Mouse (Mus musculus) limb, embryonic 11.5 days (tissue): ENCODE results near the gene Kdm2a. TPM values are rescaled to one million over a fixed set of nuclear protein-coding genes. Genes with fewer than 3 reads are reported as not detected.

Source experiments
- ATAC-seq: fragments of 200-750 bp; cut with Nextera tagmentation; 2 replicates; pipeline ENCODE4 v1.8.0; 2017; ENCODE audit warnings: low read depth; ENCODE audit not compliant: insufficient number of reproducible peaks, low FRiP score, low TSS enrichment
- DNase-seq: peaks from one replicate; pipeline ENCODE4 v3.0.0-alpha.2; 2015; ENCODE audit warnings: low spot score
- H3K27ac ChIP-seq: fragments of 300-500 bp; sonication (generic); replicated peaks from 2 replicates; pipeline ENCODE4 v1.5.1; 2014; ENCODE audit warnings: low read depth, mild to moderate bottlenecking, low read length
- H3K27me3 ChIP-seq: fragments of 300-500 bp; sonication (generic); 2 replicates; pipeline ENCODE4 v1.6.1; 2014; ENCODE audit warnings: mild to moderate bottlenecking, low read length, mixed read lengths; ENCODE audit not compliant: control insufficient read depth, insufficient read depth
- H3K36me3 ChIP-seq: fragments of 300-500 bp; sonication (generic); 2 replicates; pipeline ENCODE4 v1.6.1; 2014; ENCODE audit warnings: mild to moderate bottlenecking, low read length, moderate library complexity, mixed read lengths; ENCODE audit not compliant: control insufficient read depth, insufficient read depth
- H3K4me1 ChIP-seq: fragments of 300-500 bp; sonication (generic); 2 replicates; pipeline ENCODE4 v1.6.1; 2014; ENCODE audit warnings: low read length, mixed read lengths; ENCODE audit not compliant: control insufficient read depth, insufficient read depth
- H3K4me2 ChIP-seq: fragments of 300-500 bp; sonication (generic); 2 replicates; pipeline ENCODE4 v1.6.1; 2014; ENCODE audit warnings: low read depth, mild to moderate bottlenecking, moderate library complexity; ENCODE audit not compliant: severe bottlenecking
- H3K4me3 ChIP-seq: fragments of 300-500 bp; sonication (generic); 2 replicates; pipeline ENCODE4 v1.5.1; 2014; ENCODE audit warnings: low read depth, low read length
- H3K9ac ChIP-seq: fragments of 300-500 bp; sonication (generic); 2 replicates; pipeline ENCODE4 v1.6.1; 2014; ENCODE audit warnings: mild to moderate bottlenecking, low read length
- H3K9me3 ChIP-seq: fragments of 300-500 bp; sonication (generic); 2 replicates; pipeline ENCODE4 v1.6.1; 2016; ENCODE audit warnings: low read length; ENCODE audit not compliant: control insufficient read depth
- WGBS: fragments of 180-500 bp; shearing (Covaris S2); extraction: QIAGEN DNeasy Blood & Tissue Kit; methylation state at CpG from one replicate; pipeline ENCODE4 v1.1.7; 2014; 5-methylcytosine and 5-hydroxymethylcytosine counted together
- polyA plus RNA-seq: library from polyadenylated mRNA; unstranded; fragments of >200 nt; fragmentation: Nextera tagmentation; extraction: Ambion mirVana; gene quantifications from 2 replicates; pipeline ENCODE4 v1.2.1, GENCODE M21; 2014

Gene Kdm2a
- polyA plus RNA-seq, 1 experiment from 2014 or later, result 61.0 TPM

DNA sequence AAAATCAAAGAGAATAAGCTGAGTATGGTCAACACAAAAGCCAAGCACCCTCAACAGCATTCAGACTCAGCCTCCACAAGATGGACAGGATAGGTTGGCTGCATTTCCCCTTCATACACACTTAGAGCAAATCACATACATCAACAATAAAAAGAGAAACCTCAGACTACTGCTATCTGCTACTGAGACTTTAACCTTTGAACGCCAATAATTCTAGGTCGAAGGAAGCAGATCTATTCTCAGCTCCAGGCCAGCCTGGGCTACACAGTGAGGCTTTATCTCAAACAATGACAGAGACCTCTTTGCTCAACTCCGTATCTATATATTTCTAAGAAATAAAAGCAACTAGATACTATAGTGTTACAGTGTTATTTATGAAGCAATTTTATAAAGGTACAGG lies 66.8 kb downstream of the Kdm2a start:
- no peaks in the 10 kb centered on the region for H3K27me3 ChIP-seq
- no peak for ATAC-seq
- no peak overlapping the region for H3K4me2 ChIP-seq
- 95% methylated on average over 3 of the region's 3 CpGs for WGBS
- H3K27ac ChIP-seq, result no peak overlapping the region
- H3K4me3 ChIP-seq, result no peak overlapping the region
- no peaks in the 10 kb centered on the region for H3K9me3 ChIP-seq
- H3K4me1 ChIP-seq, result peaks cover 13% of the 10 kb centered on the region
- H3K36me3 ChIP-seq, result peaks cover 13% of the 10 kb centered on the region
- no peak for DNase-seq
- H3K9ac ChIP-seq, result no peak overlapping the region

DNA sequence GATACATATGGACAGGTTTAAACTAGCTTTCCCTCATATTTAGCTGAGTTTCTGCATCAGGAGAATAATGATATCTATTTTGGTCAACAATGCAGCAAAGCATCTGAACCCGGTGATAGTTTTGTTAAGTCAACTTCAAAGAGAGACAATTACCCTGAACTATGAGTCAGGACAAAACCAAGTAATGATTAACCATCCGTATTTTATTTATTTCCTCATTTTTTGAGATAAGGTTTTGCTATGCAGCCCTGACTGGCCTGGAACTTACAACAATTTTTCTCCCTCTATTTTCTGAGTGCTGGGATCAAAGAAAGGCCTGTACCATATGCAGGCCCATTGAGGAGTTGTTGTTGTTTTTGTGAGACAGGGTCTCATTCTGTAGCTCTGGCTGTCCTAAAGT lies 67.5 kb downstream of the Kdm2a start:
- Histone ChIP-seq H3K9me3 (no peaks in the 10 kb centered on the region), H3K27ac (no peak overlapping the region), H3K9ac (no peak overlapping the region), H3K36me3 (peaks cover 13% of the 10 kb centered on the region), H3K4me3 (no peak overlapping the region), H3K4me2 (no peak overlapping the region), H3K4me1 (peaks cover 13% of the 10 kb centered on the region), H3K27me3 (no peaks in the 10 kb centered on the region)
- ATAC-seq, result no peak
- DNase-seq, result no peak
- WGBS, result 95% methylated on average over 2 of the region's 2 CpGs

- WGBS, result 96% methylated on average over 8 of the region's 8 CpGs
- H3K4me2 ChIP-seq, result no peak overlapping the region
- H3K4me1 ChIP-seq, result peaks cover 6% of the 10 kb centered on the region
- no peak for DNase-seq
- ATAC-seq, result no peak
- H3K36me3 ChIP-seq, result peaks cover 22% of the 10 kb centered on the region
- H3K4me3 ChIP-seq, result no peak overlapping the region
- H3K9me3 ChIP-seq, result no peaks in the 10 kb centered on the region
- no peak overlapping the region for H3K27ac ChIP-seq
- H3K27me3 ChIP-seq, result no peaks in the 10 kb centered on the region
- H3K9ac ChIP-seq, result no peak overlapping the region
These were observed 69.3 kb downstream of the Kdm2a start for GRCm38 (mm10) chr19:4328737-4329304.

DNA sequence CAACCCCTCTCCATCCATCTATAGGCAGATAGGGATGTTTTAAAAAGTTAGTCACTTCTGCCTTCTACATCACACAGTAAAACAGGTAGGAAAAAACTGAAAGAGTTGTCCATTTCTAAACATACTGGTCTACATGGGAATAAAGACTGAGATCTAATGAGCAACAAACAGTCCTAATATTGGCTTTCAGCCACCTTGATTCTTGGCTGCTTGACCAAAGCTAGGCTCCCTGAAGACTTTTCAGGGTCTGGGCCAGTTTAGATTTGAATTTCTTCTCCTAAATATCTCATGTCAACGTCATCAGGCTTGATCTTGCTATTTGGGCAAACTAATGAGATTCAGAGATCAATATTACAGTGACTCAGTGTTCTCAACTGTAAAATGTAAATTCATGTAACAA lies 71.2 kb downstream of the Kdm2a start:
- H3K36me3 ChIP-seq, result peaks cover 30% of the 10 kb centered on the region
- WGBS, result 90% methylated on average over 1 of the region's 1 CpGs
- no peak for DNase-seq

DNA sequence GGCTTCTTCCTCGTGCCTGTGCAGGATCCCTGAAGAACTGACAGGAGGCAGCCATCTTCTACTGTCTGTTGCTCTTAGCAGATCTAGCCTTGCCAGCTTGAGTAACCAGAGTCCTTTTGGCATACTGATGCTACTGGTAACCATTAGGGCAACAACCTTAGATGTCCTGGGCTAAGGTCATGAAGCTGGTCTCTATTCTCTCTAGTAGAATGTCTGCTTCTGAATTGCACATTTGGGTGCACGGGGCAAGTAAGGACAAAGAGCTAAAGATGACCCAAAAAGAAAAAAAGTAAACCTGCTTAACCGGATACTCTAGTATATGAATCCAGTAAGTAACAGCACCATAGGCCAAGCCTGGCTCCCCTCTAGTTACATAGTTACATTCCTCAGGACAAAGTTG lies 72.0 kb downstream of the Kdm2a start:
- ATAC-seq (no peak), DNase-seq (no peak)
- no peaks in the 10 kb centered on the region for H3K9me3 ChIP-seq
- no peak overlapping the region for H3K4me2 ChIP-seq
- H3K4me3 ChIP-seq, result no peak overlapping the region
- H3K36me3 ChIP-seq, result peaks cover 34% of the 10 kb centered on the region
- no peak overlapping the region for H3K9ac ChIP-seq
- WGBS, result 83% methylated on average over 3 of the region's 3 CpGs
- H3K4me1 ChIP-seq, result no peaks in the 10 kb centered on the region
- H3K27ac ChIP-seq, result no peak overlapping the region
- H3K27me3 ChIP-seq, result no peaks in the 10 kb centered on the region

More for the DNA sequence above, 71.2 kb downstream of the Kdm2a start:
- no peak for ATAC-seq
- no peaks in the 10 kb centered on the region for H3K9me3 ChIP-seq
- H3K4me3 ChIP-seq, result no peak overlapping the region
- H3K9ac ChIP-seq, result no peak overlapping the region
- H3K4me2 ChIP-seq, result no peak overlapping the region
- H3K4me1 ChIP-seq, result no peaks in the 10 kb centered on the region; the same call in 1 of the 2 replicates
- no peaks in the 10 kb centered on the region for H3K27me3 ChIP-seq
- H3K27ac ChIP-seq, result no peak overlapping the region

- Histone ChIP-seq H3K4me1 (no peaks in the 10 kb centered on the region), H3K36me3 (peaks cover 44% of the 10 kb centered on the region), H3K4me2 (no peak overlapping the region), H3K27ac (no peak overlapping the region), H3K4me3 (no peak overlapping the region), H3K27me3 (no peaks in the 10 kb centered on the region), H3K9me3 (no peaks in the 10 kb centered on the region), H3K9ac (no peak overlapping the region)
- 91% methylated on average over 3 of the region's 3 CpGs for WGBS
- no peak for DNase-seq
- no peak for ATAC-seq
These were observed 76.0 kb downstream of the Kdm2a start for GRCm38 (mm10) chr19:4322134-4322533.

- Histone ChIP-seq H3K36me3 (peaks cover 44% of the 10 kb centered on the region), H3K4me3 (no peak overlapping the region), H3K9ac (no peak overlapping the region), H3K27me3 (no peaks in the 10 kb centered on the region), H3K4me2 (no peak overlapping the region), H3K9me3 (no peaks in the 10 kb centered on the region), H3K27ac (no peak overlapping the region), H3K4me1 (no peaks in the 10 kb centered on the region)
- no peak for ATAC-seq
- WGBS, result 100% methylated on average over 1 of the region's 1 CpGs
- DNase-seq, result no peak
These were observed 76.5 kb downstream of the Kdm2a start for GRCm38 (mm10) chr19:4321622-4322021.

DNA sequence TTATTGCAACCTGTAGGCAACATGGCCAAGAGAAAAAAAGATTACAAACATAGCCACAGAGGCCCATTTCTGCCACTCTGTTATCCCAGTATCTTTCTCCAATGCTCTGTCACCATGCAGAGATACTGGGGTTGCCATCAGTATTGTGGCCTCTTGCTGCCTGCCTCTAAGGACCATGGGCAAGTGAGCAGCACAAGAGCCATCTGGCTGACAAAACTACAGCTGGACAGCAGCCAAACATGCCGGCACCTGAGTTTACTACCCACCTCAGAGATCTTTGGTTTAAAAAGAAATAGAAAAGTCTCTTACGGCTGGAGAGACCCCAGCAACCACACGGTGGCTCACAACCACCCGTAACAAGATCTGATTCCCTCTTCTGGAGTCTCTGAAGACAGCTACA lies 78.8 kb downstream of the Kdm2a start:
- ATAC-seq, result no peak
- Histone ChIP-seq H3K4me3 (no peak overlapping the region), H3K27ac (no peak overlapping the region), H3K4me1 (no peaks in the 10 kb centered on the region), H3K36me3 (peaks cover 39% of the 10 kb centered on the region), H3K4me2 (no peak overlapping the region), H3K9ac (no peak overlapping the region), H3K27me3 (no peaks in the 10 kb centered on the region), H3K9me3 (no peaks in the 10 kb centered on the region)
- WGBS, result 90% methylated on average over 4 of the region's 4 CpGs
- DNase-seq, result no peak

DNA sequence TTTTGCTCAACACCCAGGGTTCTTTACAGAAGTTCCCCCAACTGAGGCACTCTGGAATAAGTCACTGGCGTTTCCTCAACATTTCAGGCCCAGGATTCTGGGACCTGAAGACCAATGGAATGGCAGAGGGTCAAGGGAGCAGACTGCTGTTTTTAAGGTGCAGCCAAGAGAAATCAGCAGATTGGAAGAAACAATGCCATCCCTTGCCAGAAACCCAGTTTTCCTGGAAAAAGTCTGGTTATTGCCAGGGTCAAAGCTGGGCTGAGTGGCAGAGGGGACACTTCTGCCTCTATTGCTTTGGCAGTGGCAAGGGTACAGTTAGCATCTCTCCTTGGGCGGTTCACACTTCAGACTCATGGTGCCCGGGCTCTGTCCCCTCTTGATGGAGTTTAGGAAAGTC lies 80.9 kb downstream of the Kdm2a start:
- no peaks in the 10 kb centered on the region for H3K4me1 ChIP-seq
- no peak overlapping the region for H3K4me3 ChIP-seq
- 83% methylated on average over 3 of the region's 3 CpGs for WGBS
- ATAC-seq, result no peak
- H3K27ac ChIP-seq, result no peak overlapping the region
- H3K4me2 ChIP-seq, result no peak overlapping the region
- no peaks in the 10 kb centered on the region for H3K27me3 ChIP-seq
- no peak for DNase-seq
- H3K9me3 ChIP-seq, result no peaks in the 10 kb centered on the region
- H3K36me3 ChIP-seq, result peaks cover 31% of the 10 kb centered on the region
- no peak overlapping the region for H3K9ac ChIP-seq
